Mouse (Mus musculus): ENCODE measurements around the gene Galns. TPM values are rescaled to one million over a fixed set of nuclear protein-coding genes. Genes with fewer than 3 reads are reported as not detected.
"Not testable (repeated sequence)": the region's sequence is repeated elsewhere in the genome, so short reads cannot be mapped to it uniquely, and the experiment has no call there.

The Galns gene
- total RNA-seq, 2 experiments from 2014 or later, result 9.2 to 10.6 TPM

- DNase-seq, result no peak
Observed at GRCm38 (mm10) chr8:122593240-122593639, 18.0 kb downstream of the Galns start.

DNA sequence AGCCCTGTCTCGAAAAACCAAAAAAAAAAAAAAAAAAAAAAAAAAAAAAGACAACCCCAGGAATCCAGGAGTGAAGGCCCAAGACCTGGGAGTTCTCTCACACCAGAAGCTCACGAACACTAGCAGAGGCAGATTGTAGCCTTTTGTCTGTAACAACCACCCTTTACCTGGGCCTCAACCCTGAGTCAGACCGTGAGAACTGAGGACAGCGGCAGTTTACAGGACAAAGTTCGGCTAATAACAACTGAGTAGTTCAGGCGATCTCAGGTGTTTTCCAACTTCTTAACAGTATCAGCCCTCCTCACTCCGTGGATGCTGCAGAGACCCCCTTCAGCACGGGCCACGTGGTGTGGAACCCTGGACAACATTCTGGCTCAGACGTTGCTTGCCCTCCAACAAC is 24.5 kb downstream of the Galns start:
- no peak for DNase-seq

- DNase-seq, result no peak
Observed at GRCm38 (mm10) chr8:122586171-122586570, 25.1 kb downstream of the Galns start.

DNA sequence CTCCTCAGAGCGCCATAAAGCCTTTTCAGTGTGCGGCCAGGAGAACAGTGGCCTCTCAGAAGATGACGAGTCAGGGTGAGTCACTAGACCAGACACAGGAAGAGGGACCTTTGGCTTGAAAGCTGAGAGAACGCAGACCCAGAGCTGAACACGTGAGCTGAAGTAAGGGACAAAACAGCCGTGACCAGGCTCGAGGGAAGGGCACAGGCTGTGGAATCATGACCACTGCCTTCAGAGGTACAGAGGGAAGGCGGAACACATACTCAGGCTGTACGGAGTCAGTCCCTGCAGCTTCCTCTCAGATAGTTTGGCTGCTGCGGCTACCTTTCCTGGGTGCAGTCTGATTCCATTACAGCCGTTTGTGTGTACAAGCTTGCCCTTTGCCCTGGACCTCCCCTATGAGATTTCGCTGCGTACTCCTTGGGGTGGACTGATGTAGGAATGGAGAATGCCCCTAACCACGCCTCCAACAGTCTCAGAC is 25.8 kb downstream of the Galns start:
- DNase-seq, result no peak

DNA sequence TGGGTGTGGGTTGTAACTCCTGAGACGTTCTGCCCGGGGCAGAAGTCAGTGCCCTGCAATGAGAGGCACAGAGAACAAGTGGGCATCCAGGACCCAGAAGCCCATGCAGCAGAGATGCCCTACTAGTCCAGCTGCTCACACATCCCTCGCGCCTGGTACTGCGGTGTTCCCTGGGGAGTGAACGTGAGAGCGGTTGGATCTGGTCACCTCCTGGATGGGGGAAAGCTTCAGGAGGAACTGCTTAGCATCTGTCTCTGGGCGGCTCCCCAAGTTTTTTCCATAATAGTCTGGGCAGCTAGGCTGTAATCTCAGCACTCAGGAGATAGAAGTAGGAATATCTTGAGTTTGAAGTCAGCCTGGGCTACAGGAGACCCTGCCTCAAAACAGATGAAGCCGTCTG is 26.3 kb downstream of the Galns start:
- no peak for DNase-seq

GRCm38 (mm10) chr8:122580926-122581325 is 30.3 kb downstream of the Galns start:
- DNase-seq, result no peak

- DNase-seq, result no peak
Observed at GRCm38 (mm10) chr8:122579196-122579595, 32.1 kb downstream of the Galns start.

DNA sequence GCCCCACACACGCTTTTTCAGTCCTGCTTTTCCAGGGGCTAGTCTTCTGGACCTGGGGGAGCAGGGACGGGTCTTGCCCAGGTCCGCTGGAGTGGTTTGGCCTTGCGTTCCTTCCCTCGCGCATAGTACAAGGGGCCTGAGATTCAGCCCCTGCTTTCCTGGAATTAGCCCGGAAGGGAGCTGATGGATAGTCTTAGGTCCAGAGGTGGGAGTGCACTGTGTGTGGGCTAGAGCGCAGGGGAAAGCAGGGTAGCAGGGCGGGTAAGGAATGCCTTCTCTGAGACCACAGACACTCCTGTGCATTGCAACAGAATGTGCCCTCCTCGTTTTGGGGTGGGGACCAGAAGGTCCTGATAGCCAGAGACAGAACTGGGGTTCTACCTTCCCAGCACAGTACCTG is 34.1 kb downstream of the Galns start:
- DNase-seq, result no peak

GRCm38 (mm10) chr8:122576648-122577022 is 34.6 kb downstream of the Galns start, which contains the start of gene Aprt:
Gene Aprt (minus strand): TSS chr8:122576909.
- DNase-seq, result peak; percentile 94

- DNase-seq, result no peak
Observed at GRCm38 (mm10) chr8:122575735-122576647, 35.3 kb downstream of the Galns start.

DNA sequence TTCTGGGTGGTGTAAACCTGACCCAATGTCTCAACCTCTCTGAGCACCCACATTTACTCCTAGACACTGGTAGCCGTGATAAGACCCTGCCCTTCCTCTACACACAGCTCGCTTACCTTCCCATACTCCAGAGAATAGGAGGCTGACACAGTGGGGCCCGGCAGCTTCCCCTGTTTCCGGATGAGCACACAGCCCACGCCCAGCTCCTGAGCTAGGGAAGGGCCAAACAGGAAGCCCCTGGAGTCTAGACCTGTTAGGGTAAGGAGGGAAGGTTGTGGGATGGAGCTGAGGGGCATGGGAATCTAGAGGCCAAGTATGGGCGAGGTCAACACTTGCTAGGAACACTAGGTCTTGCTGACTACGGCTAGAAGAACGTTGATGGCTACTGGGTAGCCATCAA is 36.0 kb downstream of the Galns start:
- no peak for DNase-seq

GRCm38 (mm10) chr8:122574667-122575251 is 36.5 kb downstream of the Galns start:
- no peak for DNase-seq

DNA sequence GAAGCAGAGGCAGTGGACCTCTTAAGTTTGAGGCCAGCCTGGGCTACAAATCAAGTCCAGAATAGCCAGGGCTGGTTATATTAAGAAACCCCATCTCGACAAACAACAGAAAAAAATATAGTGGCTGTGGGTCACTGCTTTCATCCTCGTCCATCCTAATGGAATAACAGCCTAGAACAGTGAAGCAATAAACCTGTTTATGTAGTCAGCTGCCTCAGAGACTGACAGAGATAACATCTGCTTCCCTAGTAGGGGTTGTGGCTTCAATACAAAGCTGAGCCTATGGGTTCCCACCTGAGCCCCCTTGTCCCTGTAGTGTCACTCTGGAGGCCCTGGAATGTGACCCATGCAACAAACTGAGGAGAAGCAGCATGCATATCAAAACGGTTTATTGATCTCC is 37.0 kb downstream of the Galns start:
- no peak for DNase-seq

GRCm38 (mm10) chr8:122573577-122573976 is 37.7 kb downstream of the Galns start:
- no peak for DNase-seq

DNA sequence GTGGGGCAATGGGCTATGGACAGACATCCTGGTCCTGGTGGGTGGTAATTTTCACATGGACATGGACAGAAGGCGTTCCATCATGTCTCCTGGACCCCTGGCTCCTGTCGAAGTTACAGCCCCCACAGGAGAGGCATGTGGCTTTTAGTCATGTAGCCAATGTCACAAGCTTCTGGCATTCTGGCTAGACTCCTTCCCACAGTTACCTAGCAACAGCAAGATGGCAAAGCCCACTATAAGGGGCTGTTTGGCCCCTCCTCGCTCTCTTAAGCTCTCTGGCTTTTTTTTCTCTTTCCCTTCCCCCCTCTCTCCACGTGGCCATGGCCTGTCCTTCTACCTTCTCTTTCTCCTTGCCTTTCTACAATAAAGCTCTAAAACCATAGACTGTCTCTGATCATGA is 38.1 kb downstream of the Galns start:
- not testable (repeated sequence) for DNase-seq

GRCm38 (mm10) chr8:122572751-122573150 is 38.5 kb downstream of the Galns start:
- no peak for DNase-seq

DNA sequence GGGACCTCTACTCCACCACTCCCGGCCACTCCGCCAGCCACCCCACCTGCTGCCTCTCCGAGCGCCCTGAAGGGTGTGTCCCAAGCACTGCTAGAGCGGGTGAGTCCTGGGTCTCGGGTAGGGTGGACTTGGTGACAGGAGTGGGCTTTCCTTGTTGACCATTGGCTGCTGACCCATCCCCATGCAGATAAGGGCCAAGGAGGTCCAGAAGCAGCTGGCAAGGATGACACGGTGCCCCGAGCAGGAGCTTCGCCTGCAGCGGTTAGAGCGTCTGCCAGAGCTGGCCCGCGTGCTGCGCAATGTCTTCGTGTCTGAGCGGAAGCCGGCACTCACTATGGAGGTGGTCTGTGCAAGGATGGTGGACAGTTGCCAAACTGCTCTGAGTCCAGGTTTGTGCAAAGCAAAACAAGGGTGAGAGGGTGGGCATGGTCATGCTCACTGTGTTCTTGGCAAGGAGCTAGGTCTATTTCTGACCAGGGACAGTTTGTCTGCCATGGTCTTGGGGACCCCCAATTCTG is 39.5 kb downstream of the Galns start:
- no peak for DNase-seq

GRCm38 (mm10) chr8:122571153-122571552 is 40.1 kb downstream of the Galns start:
- no peak for DNase-seq

DNA sequence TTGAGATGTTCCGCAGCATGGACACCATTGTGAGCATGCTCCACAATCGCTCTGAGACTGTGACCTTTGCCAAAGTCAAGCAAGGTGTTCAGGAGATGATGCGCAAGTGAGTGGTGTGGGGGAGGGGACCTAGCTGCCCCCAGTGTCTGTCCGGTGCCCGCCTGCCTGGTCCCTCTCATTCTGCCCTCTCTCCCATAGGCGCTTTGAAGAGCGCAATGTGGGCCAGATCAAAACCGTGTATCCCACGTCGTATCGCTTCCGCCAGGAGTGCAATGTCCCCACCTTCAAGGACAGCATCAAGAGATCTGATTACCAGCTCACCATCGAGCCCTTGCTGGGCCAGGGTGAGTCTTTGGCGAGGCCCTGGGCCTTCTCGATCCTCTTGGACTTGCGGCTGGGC is 41.3 kb downstream of the Galns start:
- no peak for DNase-seq

- no peak for DNase-seq
Observed at GRCm38 (mm10) chr8:122569329-122569728, 41.9 kb downstream of the Galns start.

GRCm38 (mm10) chr8:122568881-122569309 is 42.4 kb downstream of the Galns start:
- no peak for DNase-seq

- no peak for DNase-seq
Observed at GRCm38 (mm10) chr8:122568109-122568504, 43.2 kb downstream of the Galns start.

- peak; percentile 96 for DNase-seq
Observed at GRCm38 (mm10) chr8:122567361-122568108, 43.7 kb downstream of the Galns start, which contains the start of gene Cdt1. Gene Cdt1 (plus strand): TSS chr8:122568015.

All from heart, postnatal 4 days (tissue).